Mouse (Mus musculus): Measurements from ENCODE around the gene Yipf3.

GRCm38 (mm10) chr17:46272675-46273074 lies 24.8 kb downstream of the Yipf3 start:
- TF ChIP-seq CTCF (IDR thresholded peaks at IDR 0.05; ENCODE audit: low read depth, low read length): no peak
- TF ChIP-seq POLR2A (IDR thresholded peaks at IDR 0.05; ENCODE audit: extremely low read depth, insufficient read depth, low read length): no peak
